Mouse (Mus musculus) ES-Bruce4 (cell line): ENCODE results near the gene Dnlz. TPM values are rescaled to one million over a fixed set of nuclear protein-coding genes. Genes with fewer than 3 reads are reported as not detected.

Experiments used
- H3K27ac ChIP-seq: 2 replicates; pipeline ENCODE4 v1.5.1; 2012; ENCODE audit warnings: low read length, inconsistent platforms; ENCODE audit not compliant: insufficient read depth
- H3K27me3 ChIP-seq: 2 replicates; pipeline ENCODE4 v1.6.1; 2012; ENCODE audit warnings: mild to moderate bottlenecking, low read length, inconsistent platforms; ENCODE audit not compliant: control insufficient read depth, poor library complexity, insufficient read depth, severe bottlenecking
- H3K36me3 ChIP-seq: 2 replicates; pipeline ENCODE4 v1.6.1; 2012; ENCODE audit warnings: inconsistent platforms, mild to moderate bottlenecking, low read length, moderate library complexity; ENCODE audit not compliant: control insufficient read depth, poor library complexity, insufficient read depth, severe bottlenecking
- H3K4me1 ChIP-seq: one replicate; pipeline ENCODE4 v1.8.1; 2011; ENCODE audit warnings: low read length; ENCODE audit not compliant: control insufficient read depth, insufficient read depth
- H3K4me3 ChIP-seq: 2 replicates; pipeline ENCODE4 v1.5.1; 2011; ENCODE audit warnings: low read depth, mild to moderate bottlenecking, low read length
- H3K9ac ChIP-seq: 2 replicates; pipeline ENCODE4 v1.6.1; 2012; ENCODE audit warnings: low read depth, mild to moderate bottlenecking, inconsistent platforms; ENCODE audit not compliant: poor library complexity, severe bottlenecking
- H3K9me3 ChIP-seq: replicated peaks from 2 replicates; pipeline ENCODE4 v1.6.1; 2012; ENCODE audit warnings: mild to moderate bottlenecking, low read length, inconsistent platforms; ENCODE audit not compliant: control insufficient read depth, poor library complexity, insufficient read depth, severe bottlenecking
- CTCF ChIP-seq: IDR thresholded peaks from one replicate; pipeline ENCODE4 v1.8.1; 2011; ENCODE audit warnings: low read depth, low read length
- EP300 ChIP-seq: IDR thresholded peaks from 2 replicates; pipeline ENCODE4 v1.6.1; 2011; ENCODE audit warnings: low read depth, low read length; ENCODE audit not compliant: insufficient read depth
- POLR2A ChIP-seq: IDR thresholded peaks from one replicate; pipeline ENCODE4 v1.8.1; 2011; ENCODE audit warnings: low read length; ENCODE audit not compliant: insufficient read depth
- polyA plus RNA-seq: library from polyadenylated mRNA; stranded (reverse); fragments of >200 nt; gene quantifications from 2 replicates; pipeline ENCODE4 v1.2.4, GENCODE M21; 2011; ENCODE audit warnings: low read depth; ENCODE audit not compliant: missing spikeins, insufficient read depth, insufficient read length

Gene Dnlz
- polyA plus RNA-seq, result 9.8 and 10.4 TPM in 2 replicates

GRCm38 (mm10) chr2:26351358-26352290, at the start of gene Dnlz:
Gene Dnlz, minus strand, starts transcription at chr2:26352110.
- Histone ChIP-seq H3K27ac (no peak within 1 kb of the TSS), H3K4me3 (peak within 1 kb of the TSS; percentile 79), H3K4me1 (peaks cover 1% of the 10 kb centered on the region), H3K36me3 (no peaks in the 10 kb centered on the region), H3K9ac (peak within 1 kb of the TSS; percentile 79), H3K9me3 (no peaks in the 10 kb centered on the region), H3K27me3 (no peaks in the 10 kb centered on the region)
- TF ChIP-seq POLR2A, result no peak
- TF ChIP-seq CTCF, result peak; percentile 57
- no peak for TF ChIP-seq EP300

GRCm38 (mm10) chr2:26401023-26401422, 49.1 kb upstream of the Dnlz start:
- TF ChIP-seq CTCF (no peak), POLR2A (no peak), EP300 (no peak)
- Histone ChIP-seq H3K4me3 (no peak overlapping the region), H3K27me3 (no peaks in the 10 kb centered on the region), H3K36me3 (peaks cover 13% of the 10 kb centered on the region), H3K9me3 (no peaks in the 10 kb centered on the region), H3K4me1 (no peaks in the 10 kb centered on the region), H3K9ac (no peak overlapping the region), H3K27ac (no peak overlapping the region)

GRCm38 (mm10) chr2:26400296-26400695, 48.4 kb upstream of the Dnlz start:
- Histone ChIP-seq H3K9me3 (no peaks in the 10 kb centered on the region), H3K4me3 (no peak overlapping the region), H3K36me3 (peaks cover 20% of the 10 kb centered on the region), H3K27ac (no peak overlapping the region), H3K27me3 (no peaks in the 10 kb centered on the region), H3K9ac (no peak overlapping the region), H3K4me1 (no peaks in the 10 kb centered on the region)
- TF ChIP-seq CTCF (no peak), POLR2A (no peak), EP300 (no peak)

- H3K36me3 ChIP-seq, result peaks cover 27% of the 10 kb centered on the region
- no peak overlapping the region for H3K27ac ChIP-seq
- H3K9me3 ChIP-seq, result no peaks in the 10 kb centered on the region
- H3K4me1 ChIP-seq, result no peaks in the 10 kb centered on the region
- H3K4me3 ChIP-seq, result no peak overlapping the region
- no peak for TF ChIP-seq POLR2A
- TF ChIP-seq CTCF, result no peak
- TF ChIP-seq EP300, result no peak
- no peaks in the 10 kb centered on the region for H3K27me3 ChIP-seq
- H3K9ac ChIP-seq, result no peak overlapping the region
These were observed 47.7 kb upstream of the Dnlz start for GRCm38 (mm10) chr2:26399647-26400046.

- Histone ChIP-seq H3K36me3 (peaks cover 29% of the 10 kb centered on the region), H3K4me3 (no peak overlapping the region), H3K9me3 (no peaks in the 10 kb centered on the region)
These were observed 47.1 kb upstream of the Dnlz start for GRCm38 (mm10) chr2:26398978-26399377.

GRCm38 (mm10) chr2:26391617-26392016, 39.7 kb upstream of the Dnlz start:
- Histone ChIP-seq H3K36me3 (peaks cover 65% of the 10 kb centered on the region), H3K4me3 (no peak overlapping the region), H3K27ac (no peak overlapping the region), H3K9ac (no peak overlapping the region), H3K27me3 (no peaks in the 10 kb centered on the region), H3K9me3 (no peaks in the 10 kb centered on the region), H3K4me1 (no peaks in the 10 kb centered on the region)
- TF ChIP-seq EP300, result no peak
- TF ChIP-seq CTCF, result no peak
- no peak for TF ChIP-seq POLR2A

More at GRCm38 (mm10) chr2:26398978-26399377, 47.1 kb upstream of the Dnlz start:
- Histone ChIP-seq H3K9ac (no peak overlapping the region), H3K27me3 (no peaks in the 10 kb centered on the region), H3K27ac (no peak overlapping the region), H3K4me1 (no peaks in the 10 kb centered on the region)
- TF ChIP-seq EP300, result no peak
- no peak for TF ChIP-seq POLR2A
- no peak for TF ChIP-seq CTCF
